Mouse (Mus musculus) MEL (cell line): ENCODE data around the gene Bach2. TPM values are rescaled to one million over a fixed set of nuclear protein-coding genes. Genes with fewer than 3 reads are reported as not detected.

Experiments used
- DNase-seq: peaks from one replicate; pipeline ENCODE4 v3.0.0; 2011; ENCODE audit warnings: low read depth, low spot score
- H3K27ac ChIP-seq: 2 replicates; pipeline ENCODE4 v1.5.1; 2012; ENCODE audit warnings: low read depth, mild to moderate bottlenecking, control low read depth, low read length, moderate library complexity; ENCODE audit not compliant: control insufficient read depth
- H3K27me3 ChIP-seq, 2 experiments: fragments of 150-350 bp in 1 of 2; sonication (generic) in 1 of 2; 2 replicates each; pipeline ENCODE4 v1.6.1; 2012; ENCODE audit warnings: low read length in 2 of 2, mild to moderate bottlenecking in 2 of 2, improper control_type of control experiment in 1 of 2, moderate library complexity in 1 of 2; ENCODE audit not compliant: insufficient read depth in 2 of 2, control insufficient read depth in 1 of 2
- H3K36me3 ChIP-seq, 2 experiments: 2 replicates each; pipeline ENCODE4 v1.6.1; 2012 to 2014; ENCODE audit warnings: low read length in 2 of 2, improper control_type of control experiment in 1 of 2, inconsistent platforms in 1 of 2, mild to moderate bottlenecking in 1 of 2; ENCODE audit not compliant: insufficient read depth in 2 of 2, control insufficient read depth in 1 of 2
- H3K4me1 ChIP-seq, 2 experiments: fragments of 150-350 bp in 1 of 2; sonication (generic) in 1 of 2; 2 replicates each; pipeline ENCODE4 v1.6.1; 2012; ENCODE audit warnings: low read length in 2 of 2, improper control_type of control experiment in 1 of 2, mild to moderate bottlenecking in 1 of 2; ENCODE audit not compliant: insufficient read depth in 2 of 2, control insufficient read depth in 1 of 2
- H3K4me3 ChIP-seq, 2 experiments: fragments of 150-350 bp in 1 of 2; sonication (generic) in 1 of 2; 2 replicates each; pipeline ENCODE4 v1.5.1; 2012; ENCODE audit warnings: low read depth in 2 of 2, low read length in 2 of 2, mild to moderate bottlenecking in 2 of 2, moderate library complexity in 2 of 2, control low read depth in 1 of 2, improper control_type of control experiment in 1 of 2; ENCODE audit not compliant: control insufficient read depth in 1 of 2, insufficient read depth in 1 of 2
- H3K79me2 ChIP-seq: 2 replicates; pipeline ENCODE4 v1.6.1; 2012; ENCODE audit warnings: mild to moderate bottlenecking, low read length, moderate library complexity; ENCODE audit not compliant: control insufficient read depth, poor library complexity, insufficient read depth
- H3K9ac ChIP-seq: 2 replicates; pipeline ENCODE4 v1.6.1; 2012; ENCODE audit warnings: low read depth, mild to moderate bottlenecking, control low read depth, low read length, moderate library complexity; ENCODE audit not compliant: control insufficient read depth, poor library complexity, severe bottlenecking
- H3K9me3 ChIP-seq: fragments of 150-350 bp; sonication (generic); replicated peaks from 2 replicates; pipeline ENCODE4 v1.6.1; 2012; ENCODE audit warnings: mild to moderate bottlenecking, low read length, improper control_type of control experiment, moderate library complexity; ENCODE audit not compliant: insufficient read depth
- BHLHE40 ChIP-seq: IDR thresholded peaks from 2 replicates; pipeline ENCODE4 v1.6.1; 2012; ENCODE audit warnings: low read depth, mild to moderate bottlenecking, inconsistent platforms, low read length, improper control_type of control experiment, borderline replicate concordance
- CTCF ChIP-seq, 3 experiments: IDR thresholded peaks in 2 of 3; conservative IDR thresholded peaks in 1 of 3; 2 replicates each; pipeline ENCODE4 v1.5.1; 2011 to 2012; ENCODE audit warnings: low read length in 3 of 3, low read depth in 2 of 3, mild to moderate bottlenecking in 2 of 3, improper control_type of control experiment in 1 of 3, inconsistent platforms in 1 of 3, mixed read lengths in 1 of 3, moderate library complexity in 1 of 3; ENCODE audit not compliant: control insufficient read depth in 1 of 3, insufficient read depth in 1 of 3, poor library complexity in 1 of 3, severe bottlenecking in 1 of 3
- E2F4 ChIP-seq: IDR thresholded peaks from 2 replicates; pipeline ENCODE4 v1.6.1; 2011; ENCODE audit warnings: low read depth, low read length, improper control_type of control experiment, borderline replicate concordance
- EP300 ChIP-seq, 2 experiments: IDR thresholded peaks; 2 replicates each; pipeline ENCODE4 v1.6.1; 2011; ENCODE audit warnings: improper control_type of control experiment in 2 of 2, low read length in 2 of 2, low read depth in 1 of 2, mild to moderate bottlenecking in 1 of 2
- ETS1 ChIP-seq: IDR thresholded peaks from 2 replicates; pipeline ENCODE4 v1.6.1; 2012; ENCODE audit warnings: low read depth, mild to moderate bottlenecking, inconsistent platforms, low read length, improper control_type of control experiment, moderate library complexity
- GATA1 ChIP-seq: IDR thresholded peaks from 2 replicates; pipeline ENCODE4 v1.6.1; 2011; ENCODE audit warnings: low read depth, low read length, improper control_type of control experiment
- HCFC1 ChIP-seq: IDR thresholded peaks from 2 replicates; pipeline ENCODE4 v1.6.1; 2012; ENCODE audit warnings: low read depth, mild to moderate bottlenecking, inconsistent platforms, low read length, improper control_type of control experiment, moderate library complexity
- JUND ChIP-seq: IDR thresholded peaks from 2 replicates; pipeline ENCODE4 v1.6.1; 2011; ENCODE audit warnings: low read depth, mild to moderate bottlenecking, improper control_type of control experiment, low read length
- MAFK ChIP-seq: IDR thresholded peaks from 2 replicates; pipeline ENCODE4 v1.6.1; 2011; ENCODE audit warnings: low read depth, mild to moderate bottlenecking, low read length, improper control_type of control experiment, borderline replicate concordance
- MAX ChIP-seq: IDR thresholded peaks from 2 replicates; pipeline ENCODE4 v1.6.1; 2011; ENCODE audit warnings: low read length, improper control_type of control experiment
- MEF2A ChIP-seq: IDR thresholded peaks from 2 replicates; pipeline ENCODE4 v1.6.1; 2014; ENCODE audit warnings: low read depth, mild to moderate bottlenecking, inconsistent platforms, low read length, improper control_type of control experiment; ENCODE audit not compliant: poor library complexity, insufficient replicate concordance, severe bottlenecking; ENCODE audit errors: extremely low read depth
- MXI1 ChIP-seq: IDR thresholded peaks from 2 replicates; pipeline ENCODE4 v1.6.1; 2011; ENCODE audit warnings: mild to moderate bottlenecking, low read depth, low read length, improper control_type of control experiment
- MYC ChIP-seq: IDR thresholded peaks from 2 replicates; pipeline ENCODE4 v1.6.1; 2011; ENCODE audit warnings: low read depth, mild to moderate bottlenecking, low read length, improper control_type of control experiment, moderate library complexity
- POLR2A ChIP-seq, 2 experiments: IDR thresholded peaks; 2 replicates each; pipeline ENCODE4 v1.6.1; 2011 to 2012; ENCODE audit warnings: low read length in 2 of 2, mild to moderate bottlenecking in 2 of 2, control low read depth in 1 of 2, improper control_type of control experiment in 1 of 2, low read depth in 1 of 2, moderate library complexity in 1 of 2; ENCODE audit not compliant: control insufficient read depth in 1 of 2, insufficient read depth in 1 of 2, poor library complexity in 1 of 2
- RAD21 ChIP-seq: IDR thresholded peaks from 2 replicates; pipeline ENCODE4 v1.6.1; 2011; ENCODE audit warnings: mild to moderate bottlenecking, low read depth, low read length, improper control_type of control experiment
- SMC3 ChIP-seq: IDR thresholded peaks from 2 replicates; pipeline ENCODE4 v1.6.1; 2011; ENCODE audit warnings: low read depth, low read length, improper control_type of control experiment
- TAL1 ChIP-seq: IDR thresholded peaks from 2 replicates; pipeline ENCODE4 v1.6.1; 2012; ENCODE audit warnings: mild to moderate bottlenecking, inconsistent platforms, low read length, moderate library complexity, mixed read lengths
- UBTF ChIP-seq: IDR thresholded peaks from 2 replicates; pipeline ENCODE4 v1.6.1; 2012; ENCODE audit warnings: low read depth, mild to moderate bottlenecking, inconsistent platforms, low read length, improper control_type of control experiment, moderate library complexity, borderline replicate concordance; ENCODE audit not compliant: insufficient read depth
- ZC3H11A ChIP-seq: IDR thresholded peaks from 2 replicates; pipeline ENCODE4 v1.6.1; 2012; ENCODE audit warnings: low read depth, mild to moderate bottlenecking, inconsistent platforms, low read length, improper control_type of control experiment
- ZMIZ1 ChIP-seq: IDR thresholded peaks from 2 replicates; pipeline ENCODE4 v1.6.1; 2012; ENCODE audit warnings: low read depth, mild to moderate bottlenecking, inconsistent platforms, low read length, improper control_type of control experiment, moderate library complexity
- polyA plus RNA-seq, 2 experiments: library from polyadenylated mRNA; stranded (reverse) in 1 of 2; unstranded in 1 of 2; fragments of >175 nt in 1 of 2; fragments of >200 nt in 1 of 2; gene quantifications; 2 replicates each; pipeline versions ENCODE4 v1.2.1 to v1.2.4; 2012; ENCODE audit warnings: low replicate concordance in 2 of 2, low read depth in 1 of 2; ENCODE audit not compliant: insufficient read length in 2 of 2, insufficient read depth in 1 of 2, missing spikeins in 1 of 2
- total RNA-seq: library from RNA; depleted of rRNA; stranded (reverse); fragments of 300-350 nt; gene quantifications from 2 replicates; pipeline ENCODE4 v1.2.3, GENCODE M21; 2012

Bach2 gene
- total and polyA plus RNA-seq, 3 experiments: 0.04 TPM; not detected in 2

DNA sequence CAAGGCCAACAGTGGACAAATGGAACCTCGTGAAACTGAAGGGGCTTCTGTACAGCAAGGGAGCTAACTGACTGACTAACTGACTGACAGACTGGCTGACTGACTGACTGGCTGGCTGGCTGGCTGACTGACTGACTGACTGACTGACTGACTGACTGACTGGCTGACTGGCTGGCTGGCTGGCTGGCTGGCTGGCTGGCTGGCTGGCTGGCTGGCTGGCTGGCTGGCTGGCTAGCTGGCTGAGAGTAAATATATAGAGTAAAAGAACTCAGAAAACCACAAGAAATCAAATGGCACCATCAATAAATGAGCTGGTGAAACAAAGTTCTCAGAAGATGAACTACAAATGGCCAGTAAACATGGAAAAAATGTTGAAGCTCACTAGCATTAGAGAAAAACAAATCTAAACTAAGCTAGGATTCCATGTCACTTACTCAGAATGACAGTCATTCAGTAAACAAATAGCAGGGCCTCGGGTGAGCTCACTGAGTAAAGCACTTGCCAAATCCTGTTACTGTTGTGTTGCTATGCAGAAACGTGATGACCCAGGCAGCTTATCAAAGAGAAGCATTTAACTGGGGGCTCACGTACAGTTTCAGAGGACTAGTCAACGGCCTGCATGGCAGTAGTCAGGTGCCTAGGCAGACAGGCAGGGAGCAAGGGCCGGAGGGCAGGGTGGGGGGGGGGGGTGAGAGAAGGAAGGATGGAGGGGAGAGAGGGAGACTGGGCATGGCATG is 280.4 kb downstream of the Bach2 start:
- H3K9ac ChIP-seq: no peak overlapping the region
- TF ChIP-seq POLR2A (IDR thresholded peaks at IDR 0.05; ENCODE audit: control insufficient read depth in 1 of 2, insufficient read depth in 1 of 2, low read depth in 1 of 2, low read length in 2 of 2, poor library complexity in 1 of 2) (no peak), MAX (no peak), MYC (no peak), UBTF (no peak), E2F4 (no peak), EP300 (IDR thresholded peaks at IDR 0.05; ENCODE audit: low read depth in 1 of 2, low read length in 2 of 2) (no peak), JUND (no peak), RAD21 (no peak), TAL1 (no peak), BHLHE40 (no peak), ETS1 (no peak), MAFK (no peak), SMC3 (no peak), HCFC1 (no peak), GATA1 (no peak), CTCF (IDR thresholded peaks at IDR 0.05 in 2 of 3, conservative IDR thresholded peaks at IDR 0.05 in 1 of 3; ENCODE audit: control insufficient read depth in 1 of 3, insufficient read depth in 1 of 3, low read depth in 2 of 3, low read length in 3 of 3, poor library complexity in 1 of 3, severe bottlenecking in 1 of 3) (no peak), ZMIZ1 (no peak), MEF2A (no peak), ZC3H11A (no peak), MXI1 (no peak)
- peaks cover 4 to 6% of the 10 kb centered on the region in 2 experiments; a peak in 3 of 4 replicates for H3K27me3 ChIP-seq
- DNase-seq: no peak
- no peaks in the 10 kb centered on the region for H3K79me2 ChIP-seq
- no peak overlapping the region for H3K4me3 ChIP-seq
- H3K36me3 ChIP-seq: no peaks in the 10 kb centered on the region
- no peaks in the 10 kb centered on the region for H3K9me3 ChIP-seq
- no peaks in the 10 kb centered on the region for H3K4me1 ChIP-seq
- H3K27ac ChIP-seq: no peak overlapping the region
